Mouse (Mus musculus) lung, embryonic 14.5 days (tissue): ENCODE results near the gene Lypd3. TPM values are rescaled to one million over a fixed set of nuclear protein-coding genes. Genes with fewer than 3 reads are reported as not detected.
A peak's percentile ranks its signal among the peaks of the same experiment; 100 is the strongest.
"Not testable (repeated sequence)": the region's sequence is repeated elsewhere in the genome, so short reads cannot be mapped to it uniquely, and the experiment has no call there.

Experiments
- ATAC-seq: fragments of 200-750 bp; cut with Nextera tagmentation; 2 replicates; pipeline ENCODE4 v1.8.0; 2017; ENCODE audit warnings: mild to moderate bottlenecking, moderate TSS enrichment, moderate library complexity; ENCODE audit not compliant: insufficient read depth
- DNase-seq: peaks from one replicate; pipeline ENCODE4 v3.0.0-alpha.2; 2015
- H3K27ac ChIP-seq: fragments of 300-500 bp; sonication (generic); 2 replicates; pipeline ENCODE4 v1.5.1; 2014; ENCODE audit warnings: low read depth, mild to moderate bottlenecking, moderate library complexity
- H3K27me3 ChIP-seq: fragments of 300-500 bp; sonication (generic); 2 replicates; pipeline ENCODE4 v1.6.1; 2014; ENCODE audit warnings: low read length, control low read depth; ENCODE audit not compliant: insufficient read depth
- H3K36me3 ChIP-seq: fragments of 300-500 bp; sonication (generic); 2 replicates; pipeline ENCODE4 v1.6.1; 2014; ENCODE audit warnings: control low read depth; ENCODE audit not compliant: insufficient read depth
- H3K4me1 ChIP-seq: fragments of 300-500 bp; sonication (generic); 2 replicates; pipeline ENCODE4 v1.6.1; 2014; ENCODE audit warnings: antibody characterized with exemption, control low read depth; ENCODE audit not compliant: insufficient read depth
- H3K4me2 ChIP-seq: fragments of 300-500 bp; sonication (generic); 2 replicates; pipeline ENCODE4 v1.6.1; 2014; ENCODE audit warnings: mild to moderate bottlenecking
- H3K4me3 ChIP-seq: fragments of 300-500 bp; sonication (generic); 2 replicates; pipeline ENCODE4 v1.5.1; 2014; ENCODE audit warnings: low read depth, low read length
- H3K9ac ChIP-seq: fragments of 300-500 bp; sonication (generic); 2 replicates; pipeline ENCODE4 v1.6.1; 2014
- H3K9me3 ChIP-seq: fragments of 300-500 bp; sonication (generic); 2 replicates; pipeline ENCODE4 v1.6.1; 2016; ENCODE audit warnings: low read depth, low read length, control low read depth
- CTCF ChIP-seq: IDR thresholded peaks from 2 replicates; pipeline ENCODE4 v1.5.1; 2016; ENCODE audit warnings: antibody characterized with exemption, low read depth
- WGBS: fragments of 180-500 bp; shearing (Covaris S2); extraction: QIAGEN DNeasy Blood & Tissue Kit; methylation state at CpG from one replicate; pipeline ENCODE4 v1.1.7; 2014; 5-methylcytosine and 5-hydroxymethylcytosine counted together
- polyA plus RNA-seq: library from polyadenylated mRNA; unstranded; fragments of >200 nt; fragmentation: Nextera tagmentation; extraction: Ambion mirVana; gene quantifications from 2 replicates; pipeline ENCODE4 v1.2.1, GENCODE M21; 2014

Lypd3 gene
- polyA plus RNA-seq, 1 experiment from 2014 or later, result 0.14 TPM

GRCm38 (mm10) chr7:24662575-24662974 lies 26.2 kb downstream of the Lypd3 start:
- H3K27ac ChIP-seq, result no peak overlapping the region
- no peaks in the 10 kb centered on the region for H3K36me3 ChIP-seq
- no peaks in the 10 kb centered on the region for H3K9me3 ChIP-seq
- DNase-seq (peak; percentile 94), ATAC-seq (peak; percentile 71)
- no peak overlapping the region for H3K4me3 ChIP-seq
- no peaks in the 10 kb centered on the region for H3K4me1 ChIP-seq
- 12% methylated on average over 8 of the region's 8 CpGs for WGBS
- TF ChIP-seq CTCF, result peak; percentile 97
- no peak overlapping the region for H3K9ac ChIP-seq
- H3K27me3 ChIP-seq, result no peaks in the 10 kb centered on the region
- no peak overlapping the region for H3K4me2 ChIP-seq

GRCm38 (mm10) chr7:24664301-24664700 lies 28.0 kb downstream of the Lypd3 start:
- Histone ChIP-seq H3K27me3 (no peaks in the 10 kb centered on the region), H3K36me3 (no peaks in the 10 kb centered on the region), H3K9ac (no peak overlapping the region), H3K4me1 (no peaks in the 10 kb centered on the region), H3K4me3 (no peak overlapping the region), H3K9me3 (no peaks in the 10 kb centered on the region), H3K4me2 (no peak overlapping the region), H3K27ac (no peak overlapping the region)
- no peak for ATAC-seq
- TF ChIP-seq CTCF, result no peak
- WGBS, result 35% methylated on average over 8 of the region's 8 CpGs
- DNase-seq, result no peak

- no peak overlapping the region for H3K4me3 ChIP-seq
- H3K36me3 ChIP-seq, result no peaks in the 10 kb centered on the region
- no peak overlapping the region for H3K4me2 ChIP-seq
- no peak for ATAC-seq
- H3K9ac ChIP-seq, result no peak overlapping the region
- H3K9me3 ChIP-seq, result no peaks in the 10 kb centered on the region
- DNase-seq, result no peak
- no peak for TF ChIP-seq CTCF
- H3K27me3 ChIP-seq, result no peaks in the 10 kb centered on the region
- no peak overlapping the region for H3K27ac ChIP-seq
- no peaks in the 10 kb centered on the region for H3K4me1 ChIP-seq
- WGBS, result 72% methylated on average over 9 of the region's 9 CpGs
Measured at GRCm38 (mm10) chr7:24664959-24665358, 28.6 kb downstream of the Lypd3 start.

- H3K9me3 ChIP-seq, result no peaks in the 10 kb centered on the region
- DNase-seq, result no peak
- no peaks in the 10 kb centered on the region for H3K4me1 ChIP-seq
- no peak overlapping the region for H3K4me2 ChIP-seq
- no peak for TF ChIP-seq CTCF
- no peak for ATAC-seq
- H3K27ac ChIP-seq, result no peak overlapping the region
- no peak overlapping the region for H3K4me3 ChIP-seq
- H3K36me3 ChIP-seq, result no peaks in the 10 kb centered on the region
- H3K27me3 ChIP-seq, result no peaks in the 10 kb centered on the region
- WGBS, result 87% methylated on average over 23 of the region's 23 CpGs
- no peak overlapping the region for H3K9ac ChIP-seq
Measured at GRCm38 (mm10) chr7:24671944-24672439, 35.6 kb downstream of the Lypd3 start.

- DNase-seq, result no peak
- Histone ChIP-seq H3K9me3 (no peaks in the 10 kb centered on the region), H3K4me1 (no peaks in the 10 kb centered on the region), H3K4me3 (no peak within 1 kb of the TSS), H3K4me2 (no peak within 1 kb of the TSS), H3K9ac (no peak within 1 kb of the TSS), H3K27ac (no peak within 1 kb of the TSS), H3K36me3 (no peaks in the 10 kb centered on the region), H3K27me3 (no peaks in the 10 kb centered on the region)
- no peak for ATAC-seq
- no peak for TF ChIP-seq CTCF
- 82% methylated on average over 9 of the region's 9 CpGs for WGBS
Measured at GRCm38 (mm10) chr7:24676575-24676974, 40.2 kb downstream of the Lypd3 start, which contains the start of gene Tex101. TSS of gene Tex101 (minus strand) at chr7:24676675.

GRCm38 (mm10) chr7:24684121-24684520 lies 47.8 kb downstream of the Lypd3 start:
- ATAC-seq, H3K9ac ChIP-seq, DNase-seq, H3K4me3 ChIP-seq, H3K4me1 ChIP-seq, H3K9me3 ChIP-seq, H3K36me3 ChIP-seq, H3K27me3 ChIP-seq, H3K27ac ChIP-seq, H3K4me2 ChIP-seq: not testable (repeated sequence)
- peak; percentile 9; the same call in 1 of the 2 replicates for TF ChIP-seq CTCF
- WGBS, result 64% methylated on average over 7 of the region's 7 CpGs

GRCm38 (mm10) chr7:24687519-24687918 lies 51.2 kb downstream of the Lypd3 start:
- not testable (repeated sequence) for H3K4me2 ChIP-seq, H3K9ac ChIP-seq, H3K27ac ChIP-seq, DNase-seq, H3K9me3 ChIP-seq, H3K4me1 ChIP-seq, H3K27me3 ChIP-seq, H3K36me3 ChIP-seq, H3K4me3 ChIP-seq, ATAC-seq
- 92% methylated on average over 10 of the region's 10 CpGs for WGBS

Other genes starting within 250 kb of the Lypd3 start
- gene Smg9, start 236.9 kb upstream of the Lypd3 start, polyA plus RNA-seq, result 21.5 and 24.5 TPM in 2 replicates
- 0.14 TPM in 1 of 2 replicates, not detected in the other for gene Irgc1, start 184.3 kb upstream of the Lypd3 start, polyA plus RNA-seq
- gene Plaur, start 174.1 kb upstream of the Lypd3 start, polyA plus RNA-seq, result 18.1 and 20.2 TPM in 2 replicates
- 0.34 and 0.72 TPM in 2 replicates for gene Cadm4, start 154.5 kb upstream of the Lypd3 start, polyA plus RNA-seq
- gene Zfp428, start 129.5 kb upstream of the Lypd3 start, polyA plus RNA-seq, result 36.2 and 37.7 TPM in 2 replicates
- 0.32 and 0.47 TPM in 2 replicates for gene AC161166.1, start 124.1 kb upstream of the Lypd3 start, polyA plus RNA-seq
- gene Irgq, start 105.9 kb upstream of the Lypd3 start, polyA plus RNA-seq, result 8.0 and 9.3 TPM in 2 replicates
- not detected in 2 replicates for gene Pinlyp, start 90.4 kb upstream of the Lypd3 start, polyA plus RNA-seq
- gene Xrcc1, start 90.3 kb upstream of the Lypd3 start, polyA plus RNA-seq, result 96.6 and 121 TPM in 2 replicates
- gene Ethe1, start 49.0 kb upstream of the Lypd3 start, polyA plus RNA-seq, result 26.5 and 26.7 TPM in 2 replicates
- 2.6 and 2.9 TPM in 2 replicates for gene Zfp575, start 48.9 kb upstream of the Lypd3 start, polyA plus RNA-seq
- gene Phldb3, start 25.8 kb upstream of the Lypd3 start, polyA plus RNA-seq, result 0.14 and 0.33 TPM in 2 replicates
- gene Tex101, start 40.1 kb downstream of the Lypd3 start, polyA plus RNA-seq, result not detected in 2 replicates
- not detected in 2 replicates for gene BC049730, start 72.7 kb downstream of the Lypd3 start, polyA plus RNA-seq
- not detected in 2 replicates for gene Gm4763, start 90.4 kb downstream of the Lypd3 start, polyA plus RNA-seq
- 0.13 TPM in 1 of 2 replicates, not detected in the other for gene Cd177, start 123.8 kb downstream of the Lypd3 start, polyA plus RNA-seq
- gene Ceacam10, start 140.7 kb downstream of the Lypd3 start, polyA plus RNA-seq, result not detected in 2 replicates
- gene Gm9844, start 225.7 kb downstream of the Lypd3 start, polyA plus RNA-seq, result 23.5 and 25.5 TPM in 2 replicates
- gene Lypd4, start 233.4 kb downstream of the Lypd3 start, polyA plus RNA-seq, result not detected in 2 replicates
- not detected in 2 replicates for gene Dmrtc2, start 233.5 kb downstream of the Lypd3 start, polyA plus RNA-seq
- gene Rps19, start 247.8 kb downstream of the Lypd3 start, polyA plus RNA-seq, result 3,015 and 3,069 TPM in 2 replicates